In the genomic region with DNA sequence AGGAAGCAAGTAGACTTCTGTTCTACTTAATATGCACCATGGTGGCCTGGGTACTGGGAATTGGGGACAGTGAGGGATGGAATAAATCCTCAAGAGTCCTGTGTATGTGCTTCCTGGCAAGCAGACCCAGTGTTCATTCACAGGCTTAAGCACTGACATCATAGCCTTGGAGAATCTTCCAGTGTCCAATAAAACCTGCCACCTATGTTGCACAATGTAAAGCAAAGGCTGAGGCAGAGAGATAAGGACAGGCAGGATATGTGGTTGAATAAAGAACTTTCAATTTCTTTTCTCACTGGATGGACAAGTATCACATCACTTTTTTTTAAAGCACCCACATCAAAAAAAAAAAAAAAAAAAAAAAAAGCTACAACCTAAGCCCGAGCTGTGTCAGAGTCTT, we compare ENCODE assay signal across 13 mouse cellular contexts.
"Had no signal": no experiment of that assay in that cellular context is flagged by ENCODE, and none has a peak within 500 bp of the region (broad histone marks: within the 10 kb centered on the region; RNA-seq: fewer than 3 reads in every experiment).

No protein-coding gene starts in this region.

- DNase-seq: lung, adult 18-20 months; lung, embryonic 14.5 days; lung, postnatal 10 days; lung, postnatal 4 days; retina, postnatal 1 day; right cerebral cortex, adult 18-20 months; right cerebral cortex, postnatal 25 days; spleen, adult 18-20 months; thymus, adult 18-20 months; thymus, postnatal 25 days; thymus, postnatal 4 days had no signal

- ATAC-seq: liver, embryonic 12.5 days; midbrain, embryonic 16.5 days had no signal
